Mouse (Mus musculus): ENCODE measurements around the gene Zbtb40.

Gene Zbtb40

GRCm38 (mm10) chr4:136934746-136935613, 113.6 kb downstream of the Zbtb40 start:
- no peak for DNase-seq (ENCODE audit: low spot score)

DNA sequence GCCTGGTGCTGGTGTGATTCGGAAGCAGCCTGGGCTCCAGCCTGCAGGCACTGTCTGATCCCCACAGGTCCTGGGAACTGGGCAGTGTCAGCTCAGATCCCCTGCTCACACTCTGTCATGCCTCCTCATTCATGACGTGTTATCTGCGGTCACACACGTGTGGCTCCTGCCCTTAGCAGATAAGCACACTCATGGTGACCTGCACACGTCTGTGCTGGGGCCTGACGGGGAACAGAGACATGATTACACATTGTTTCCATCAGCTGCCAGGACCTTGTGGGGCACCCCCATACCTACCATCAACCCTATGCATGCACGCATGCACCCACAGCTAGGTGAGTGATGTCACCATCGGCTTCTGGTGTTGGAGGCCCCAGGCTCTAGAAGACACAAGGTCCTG, 118.1 kb downstream of the Zbtb40 start:
- DNase-seq (ENCODE audit: low spot score) = no peak

Data from retina, embryonic 14.5 days (tissue).